Mouse (Mus musculus) kidney, adult 9 months (tissue): ENCODE measurements at regions not wholly inside any gene's neighbourhood (a gene's known extent, or its start where the extent isn't known, plus 50 kb on each side); places are given as distances from the start of the nearest gene placed in this dataset.
"Not testable (repeated sequence)": the region's sequence is repeated elsewhere in the genome, so short reads cannot be mapped to it uniquely, and the experiment has no call there.

Experiments
- DNase-seq: peaks from one replicate; pipeline ENCODE4 v3.0.0; 2022

DNA sequence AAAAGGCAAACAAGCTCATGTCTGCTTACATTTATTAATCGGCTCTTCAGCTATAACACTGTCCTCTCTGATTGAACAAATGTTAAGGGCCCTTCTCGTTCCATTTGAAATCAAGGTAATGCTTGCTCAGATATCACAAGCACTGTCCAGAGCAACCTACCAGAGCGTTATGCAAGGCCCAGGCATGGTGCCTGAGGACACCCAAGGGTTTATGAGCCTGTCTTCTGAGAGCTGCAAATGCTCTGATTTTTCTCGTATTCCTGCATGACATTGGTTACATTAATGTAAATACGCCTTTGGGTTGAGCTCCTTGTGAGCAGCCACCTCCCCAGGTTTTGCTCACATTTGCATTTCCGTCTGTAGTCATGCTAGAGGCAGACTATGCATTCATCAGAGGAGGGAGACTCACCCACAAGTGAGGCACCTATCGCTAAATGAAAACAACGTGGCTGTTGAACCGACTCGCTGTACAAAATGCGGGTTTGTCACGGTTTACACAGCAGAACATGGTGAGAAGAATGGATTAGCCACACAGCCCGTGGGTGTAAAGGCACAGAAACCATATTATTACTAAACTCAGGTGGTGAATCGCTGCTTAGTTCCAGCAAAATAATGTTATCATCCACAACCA lies 152.7 kb upstream of the Ipo5 start:
- DNase-seq, result no peak

DNA sequence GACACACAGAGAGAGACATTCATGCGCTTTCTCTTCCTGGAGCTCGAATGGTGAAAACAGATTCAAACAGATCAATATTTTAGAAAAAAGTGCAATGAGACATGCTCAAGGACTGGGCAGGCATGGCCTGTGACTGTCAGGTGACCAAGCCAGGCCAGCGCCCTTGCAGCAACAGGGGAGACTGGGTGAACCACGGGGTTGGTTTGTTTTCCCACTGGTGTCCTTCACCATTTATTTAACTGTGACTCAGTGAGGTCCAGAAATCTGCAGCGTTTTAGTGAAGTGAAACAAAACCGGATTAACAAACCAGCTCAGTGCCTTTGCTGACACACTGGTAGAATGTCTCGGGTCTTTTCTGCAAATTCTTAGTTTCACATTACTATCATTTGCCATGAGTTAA lies 148.9 kb upstream of the Ipo5 start:
- DNase-seq, result no peak

DNA sequence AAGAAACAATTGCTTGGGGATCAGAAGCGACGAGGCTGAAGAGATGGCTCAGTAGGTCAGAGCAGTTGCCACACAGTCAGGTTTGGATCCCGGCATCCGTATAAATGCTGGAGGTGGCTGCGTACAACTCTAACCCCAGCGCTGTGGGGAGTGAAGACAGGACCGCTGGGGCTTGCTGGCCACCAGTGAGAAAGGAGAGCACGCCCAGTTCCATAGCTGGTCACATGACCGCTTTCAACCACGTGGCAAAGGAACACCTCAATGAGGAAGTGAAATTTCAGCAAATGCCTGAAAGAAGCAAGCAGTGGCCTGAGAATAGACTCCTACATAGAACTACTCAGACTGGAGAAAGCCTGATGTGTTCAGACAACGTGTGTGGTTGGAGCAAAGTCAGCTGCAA lies 148.3 kb upstream of the Ipo5 start:
- peak; percentile 20 for DNase-seq

DNA sequence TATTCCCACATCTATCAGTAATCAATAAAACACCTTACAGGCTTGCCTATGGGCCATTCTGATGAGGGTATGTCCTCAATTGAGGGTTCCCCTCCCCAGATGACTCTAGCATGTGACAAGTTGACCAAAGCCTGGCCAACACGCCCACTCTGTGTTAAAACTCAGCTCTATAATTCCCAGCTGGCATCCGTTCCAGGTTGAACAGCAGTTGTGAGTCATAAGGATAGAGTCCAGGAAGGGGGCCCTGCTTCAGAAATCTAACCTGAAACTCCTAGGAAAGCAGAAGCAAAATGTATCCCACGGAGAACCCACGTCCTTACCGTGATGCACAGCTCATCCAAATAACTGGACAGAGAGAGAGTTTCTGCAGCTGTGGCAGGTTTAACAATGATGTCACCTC lies 147.2 kb upstream of the Ipo5 start:
- DNase-seq, result no peak

DNA sequence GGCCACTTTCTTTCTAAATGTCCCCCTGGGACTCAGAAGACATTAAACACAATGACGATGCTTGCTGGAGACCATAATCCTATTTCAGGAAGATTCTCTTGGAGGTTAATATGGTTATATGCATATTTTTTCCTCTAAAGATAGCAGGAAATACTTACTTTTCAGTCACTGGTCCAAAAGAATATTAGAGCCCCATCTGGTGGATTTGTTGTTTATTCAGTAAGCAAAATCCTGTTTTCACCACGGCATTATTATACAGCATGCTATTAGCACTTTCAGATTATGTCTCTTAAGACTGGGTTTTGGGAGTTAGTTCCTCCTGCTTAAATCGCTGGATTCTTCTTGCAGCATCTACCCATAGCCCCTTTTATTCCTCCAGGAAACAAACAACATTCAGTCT lies 146.6 kb upstream of the Ipo5 start:
- DNase-seq, result peak; percentile 17

DNA sequence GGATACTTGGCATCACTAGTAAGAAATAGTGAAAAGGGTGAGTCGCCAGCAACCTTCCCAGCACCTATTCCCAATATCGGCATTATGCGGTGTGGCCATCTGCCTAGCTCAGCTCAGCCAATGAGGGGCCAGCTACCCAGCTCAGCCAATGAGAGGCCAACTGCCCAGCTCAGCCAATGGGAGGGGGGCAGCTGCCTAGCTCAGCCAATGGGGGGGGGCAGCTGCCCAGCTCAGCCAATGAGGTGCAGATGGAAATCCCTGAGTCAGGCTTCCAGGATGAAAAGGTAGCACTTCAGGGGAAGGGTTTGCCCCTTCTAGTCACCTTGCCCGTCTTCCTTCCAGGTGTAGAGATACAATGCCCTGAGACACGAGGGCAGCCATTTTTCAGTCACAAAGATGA lies 144.6 kb upstream of the Ipo5 start:
- DNase-seq, result no peak

DNA sequence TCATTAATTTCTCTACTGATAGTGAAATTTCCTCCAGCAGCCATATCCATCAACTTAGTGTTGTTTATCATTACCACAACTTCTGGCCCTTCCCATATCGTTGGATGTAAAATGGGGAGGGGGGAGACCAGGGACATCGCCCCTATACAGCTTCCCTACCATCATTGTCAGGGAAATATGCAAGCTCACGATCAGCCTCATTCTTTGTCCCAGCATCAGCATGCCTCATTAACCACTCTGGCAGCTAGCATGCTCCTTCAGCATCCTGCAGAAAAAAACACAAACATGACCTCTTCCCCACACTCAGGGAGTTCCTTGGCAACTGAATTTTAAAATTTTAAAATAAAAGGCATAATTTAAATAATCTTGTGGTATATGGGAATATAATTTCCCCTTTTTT lies 140.4 kb upstream of the Ipo5 start:
- no peak for DNase-seq

DNA sequence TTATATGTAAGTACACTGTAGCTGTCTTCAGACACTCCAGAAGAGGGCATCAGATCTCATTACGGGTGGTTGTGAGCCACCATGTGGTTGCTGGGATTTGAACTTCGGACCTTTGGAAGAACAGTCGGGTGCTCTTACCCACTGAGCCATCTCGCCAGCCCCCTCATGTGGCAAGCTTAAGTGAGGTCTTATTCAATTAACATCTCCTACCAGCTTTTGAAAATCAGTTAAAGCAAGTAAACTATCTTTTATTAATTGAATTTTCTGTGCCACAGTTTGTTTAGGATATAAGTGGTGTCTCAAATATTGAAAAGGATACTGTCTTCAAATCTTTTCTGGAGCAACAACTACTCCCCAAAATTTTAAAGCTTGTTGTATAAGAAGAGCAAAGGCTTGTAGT lies 138.0 kb upstream of the Ipo5 start:
- DNase-seq, result not testable (repeated sequence)

DNA sequence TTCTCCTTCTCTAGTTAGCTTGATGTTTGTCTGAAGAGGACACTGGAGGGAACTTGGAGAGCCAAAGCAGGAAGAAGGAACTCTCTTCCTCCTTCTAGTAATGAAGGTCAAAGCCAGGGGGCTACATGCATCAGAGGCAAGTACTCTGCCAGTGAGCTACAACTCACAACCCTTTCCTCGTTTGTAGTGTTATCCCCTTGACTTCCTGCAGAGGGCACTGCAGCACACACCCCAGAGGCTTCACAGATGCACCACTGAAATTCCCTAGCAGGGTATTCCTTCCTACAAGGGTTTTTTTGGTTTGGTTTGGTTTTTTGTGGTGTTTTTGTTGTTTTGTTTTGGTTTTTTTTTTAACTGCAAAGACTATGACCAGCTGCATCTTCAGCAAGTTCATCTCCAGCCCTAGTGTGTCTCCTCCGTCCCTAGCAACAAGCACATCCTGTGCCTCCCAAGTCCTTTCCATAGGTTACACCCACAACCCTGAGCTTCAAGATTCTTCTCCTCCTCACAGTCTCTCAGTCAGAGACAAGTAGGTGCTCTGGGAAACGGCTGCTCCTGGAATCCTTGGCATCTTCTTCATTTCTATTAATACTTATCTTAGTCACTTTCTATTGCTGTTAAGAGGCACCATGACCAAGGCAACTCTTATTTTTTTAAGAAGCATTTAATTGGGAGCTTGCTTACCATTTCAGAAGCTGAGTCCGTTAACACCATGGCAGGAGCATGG lies 119.0 kb upstream of the Ipo5 start:
- peak; percentile 17 for DNase-seq

DNA sequence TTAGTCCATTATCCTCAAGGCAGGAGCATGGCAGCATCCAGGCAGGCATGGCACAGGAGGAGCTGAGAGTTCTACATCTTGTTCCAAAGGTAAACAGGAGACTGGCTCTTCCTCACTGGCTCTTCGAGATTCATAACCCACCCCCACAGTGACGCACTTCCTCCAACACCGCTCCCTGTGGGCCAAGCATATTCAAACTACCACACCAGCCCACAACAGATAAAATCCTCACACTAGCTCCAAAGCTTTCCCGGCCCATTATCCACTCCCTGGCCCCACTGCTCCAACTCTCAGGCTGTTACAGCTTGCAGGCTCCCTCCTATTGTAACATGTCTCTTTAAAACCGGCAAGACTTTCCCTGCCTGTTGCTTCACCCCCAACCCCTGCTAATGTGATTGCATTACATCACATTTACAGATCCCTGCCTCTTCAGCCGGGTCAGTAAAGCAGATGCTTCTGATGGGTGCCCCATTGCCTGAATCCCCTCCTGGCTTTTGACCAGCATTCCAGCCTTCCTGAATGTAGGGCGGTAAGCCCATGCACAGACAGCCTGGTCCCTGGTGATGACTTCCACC lies 113.0 kb upstream of the Ipo5 start:
- DNase-seq, result no peak

DNA sequence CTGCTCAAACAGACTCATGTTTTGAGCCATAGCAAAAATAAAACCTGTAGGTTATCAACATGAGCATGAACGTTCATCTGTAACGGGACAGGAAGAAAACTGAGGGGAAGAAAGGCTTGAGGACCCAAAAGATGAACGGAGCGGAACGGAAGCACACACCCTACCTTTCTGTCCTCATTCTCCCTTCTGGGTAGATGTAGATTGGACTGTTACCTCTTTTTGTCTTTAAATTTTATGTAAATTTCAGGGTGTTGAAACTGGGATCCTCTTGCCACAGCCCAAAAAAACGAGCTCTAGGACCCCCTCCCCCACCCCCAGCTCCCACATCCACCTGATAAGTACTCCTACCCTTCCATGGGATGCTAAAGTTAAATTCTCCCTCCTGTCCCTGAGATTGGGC lies 107.8 kb upstream of the Ipo5 start:
- no peak for DNase-seq

DNA sequence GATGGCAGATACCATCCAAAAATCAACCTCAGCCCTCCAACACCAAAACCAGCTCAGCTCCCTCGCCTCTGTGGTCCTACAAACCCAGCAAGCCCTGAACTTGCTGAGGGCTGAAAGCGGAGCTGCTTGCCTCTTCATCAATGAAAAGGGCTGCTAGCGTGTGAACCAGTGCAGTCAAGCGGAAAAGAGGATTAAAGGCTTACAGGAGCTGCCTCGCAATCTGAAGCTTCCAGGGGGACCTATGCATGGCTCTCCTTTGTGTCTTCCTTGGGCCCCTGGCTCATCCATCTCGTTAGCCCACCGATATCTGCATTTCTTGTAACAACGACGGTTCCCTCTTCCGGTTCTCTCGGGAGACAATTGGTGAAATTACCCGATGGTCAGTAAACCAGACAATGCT lies 107.3 kb upstream of the Ipo5 start:
- no peak for DNase-seq

DNA sequence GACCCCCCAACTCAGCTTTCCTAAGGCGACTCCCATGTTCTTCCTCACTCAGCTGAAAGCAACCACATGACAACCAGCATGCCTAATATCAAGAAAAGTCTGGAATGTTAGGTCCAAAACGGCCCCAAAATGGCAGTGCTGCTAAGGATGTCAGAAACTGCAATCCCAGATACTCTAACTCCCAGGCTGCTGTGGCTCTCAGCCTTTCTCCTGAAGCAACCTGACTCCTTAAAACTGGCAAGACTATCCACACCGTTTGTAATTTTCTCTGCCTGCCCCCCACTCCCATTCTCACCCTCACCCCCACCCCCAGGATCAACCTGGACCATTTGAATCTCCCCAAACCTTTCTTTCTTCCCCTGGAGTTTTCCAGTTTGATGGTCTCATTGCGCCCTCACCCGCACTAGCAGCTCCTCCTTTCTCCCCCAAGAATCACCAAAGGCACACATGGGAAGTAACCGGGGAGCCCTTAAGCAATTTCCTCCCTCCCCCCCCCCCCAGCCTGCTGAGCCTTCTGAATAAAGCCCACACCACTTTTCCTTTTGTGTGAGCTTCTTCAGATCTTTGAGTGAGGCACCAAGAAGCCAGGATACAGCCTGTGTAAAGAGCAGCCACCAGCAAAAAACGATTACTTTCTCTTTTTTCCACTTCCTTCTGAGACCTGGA lies 106.7 kb upstream of the Ipo5 start:
- no peak for DNase-seq

DNA sequence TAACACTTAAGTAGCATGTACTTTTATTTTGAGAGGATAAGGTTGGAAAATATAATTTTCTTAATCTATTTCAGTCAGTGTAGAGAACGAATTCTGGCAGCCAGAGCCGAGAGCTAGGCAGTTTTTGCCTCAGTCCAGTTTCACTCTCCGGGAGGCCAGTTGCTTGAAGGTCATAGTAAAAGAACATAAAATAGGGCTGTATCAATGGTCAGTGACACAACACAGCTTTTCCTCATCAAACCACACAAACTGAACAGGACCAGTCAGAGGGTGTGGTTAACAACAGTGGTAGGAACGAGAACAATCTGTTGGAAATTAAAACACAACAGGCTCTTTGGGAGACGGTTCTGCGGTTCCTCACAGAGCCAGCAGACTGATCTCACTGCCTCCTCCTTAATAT lies 105.9 kb upstream of the Ipo5 start:
- no peak for DNase-seq

DNA sequence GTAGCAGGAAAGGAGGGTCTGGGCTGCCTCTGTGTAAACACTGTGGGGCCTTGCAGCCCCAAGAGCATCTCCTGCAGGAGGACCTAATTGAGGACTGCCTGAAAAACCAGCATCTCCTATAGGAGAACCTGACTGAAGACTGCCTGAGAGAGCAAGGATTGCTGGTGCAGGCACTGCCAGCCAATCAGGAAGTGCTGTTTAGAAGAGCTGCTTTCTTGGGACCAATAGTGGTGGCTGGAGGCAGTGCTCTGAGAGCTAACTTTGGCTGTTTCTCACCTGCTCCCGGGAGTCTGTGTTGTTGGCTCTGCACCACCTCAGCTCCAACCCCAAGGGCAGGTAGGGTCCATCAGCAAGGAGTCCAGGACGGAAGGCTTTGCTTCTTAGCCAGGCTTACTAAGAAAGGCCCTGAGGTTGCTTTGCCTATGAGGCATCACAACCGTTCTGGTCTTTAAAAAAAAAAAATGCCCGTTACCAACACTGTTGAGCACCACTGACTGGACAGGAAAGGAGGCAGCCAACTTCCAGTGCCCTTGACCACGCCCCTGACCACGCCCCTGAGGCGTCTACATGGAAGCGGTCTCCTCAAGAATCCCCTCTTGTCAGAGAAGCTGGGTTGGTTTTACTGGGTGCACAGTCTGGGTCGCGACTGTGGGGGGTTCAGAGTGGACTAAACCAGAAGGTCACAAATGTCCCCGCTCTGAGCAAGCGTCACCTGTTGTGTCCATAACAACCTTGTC lies 105.0 kb upstream of the Ipo5 start:
- not testable (repeated sequence) for DNase-seq

DNA sequence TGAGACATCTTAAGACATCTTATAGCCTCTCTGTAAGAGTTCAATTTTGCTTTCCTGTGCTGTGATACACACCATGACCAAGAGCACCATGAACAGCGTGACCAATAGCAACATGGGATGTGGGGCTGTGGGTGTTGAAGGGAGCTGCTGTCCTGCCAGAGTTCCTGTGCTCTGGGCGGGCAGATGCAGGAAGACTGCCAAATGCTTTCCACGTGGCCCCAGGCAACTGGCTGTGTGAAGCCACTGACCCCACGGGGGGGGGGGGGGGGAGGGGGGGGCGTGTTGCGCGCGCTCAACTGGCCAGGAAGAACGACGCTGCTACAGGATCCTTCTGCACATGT lies 104.5 kb upstream of the Ipo5 start:
- no peak for DNase-seq

DNA sequence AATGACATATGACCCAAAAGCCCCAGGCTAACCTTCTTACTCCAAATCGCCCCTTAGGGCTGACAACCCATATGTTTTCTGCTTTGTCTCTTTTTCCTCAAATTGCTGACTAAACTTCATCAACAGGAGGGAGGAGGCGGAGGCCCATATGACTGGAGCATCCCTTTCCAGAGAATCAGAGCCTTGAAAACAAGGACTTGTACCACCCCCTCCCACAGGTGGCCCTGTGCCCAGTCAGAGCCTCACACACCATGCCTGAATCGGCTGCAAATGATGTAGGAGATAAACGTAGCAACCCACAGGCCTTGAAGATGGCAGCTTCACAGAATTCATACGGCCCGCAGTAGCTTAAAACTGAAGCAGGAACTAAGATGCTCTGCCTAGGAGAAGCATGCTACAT lies 101.7 kb upstream of the Ipo5 start:
- DNase-seq, result no peak

DNA sequence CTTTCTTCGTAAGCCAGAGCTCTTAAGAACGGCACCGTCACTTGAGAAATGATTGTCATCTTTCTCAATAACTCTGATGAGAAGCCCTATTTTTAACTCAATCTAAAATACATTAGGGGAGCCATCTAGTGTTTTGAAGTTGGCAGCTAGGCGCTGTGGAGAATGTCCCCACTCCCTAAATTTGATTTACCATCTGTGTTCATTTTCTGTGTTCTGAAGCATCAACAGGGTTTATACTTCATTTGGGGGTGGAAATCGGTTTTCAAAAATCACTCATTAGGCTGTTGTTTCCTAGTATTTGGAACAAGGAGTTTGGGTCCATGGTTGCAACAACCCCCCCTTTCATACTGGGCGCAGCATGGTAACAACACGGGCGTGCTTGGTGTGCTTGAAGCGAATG lies 97.1 kb upstream of the Ipo5 start:
- no peak for DNase-seq

DNA sequence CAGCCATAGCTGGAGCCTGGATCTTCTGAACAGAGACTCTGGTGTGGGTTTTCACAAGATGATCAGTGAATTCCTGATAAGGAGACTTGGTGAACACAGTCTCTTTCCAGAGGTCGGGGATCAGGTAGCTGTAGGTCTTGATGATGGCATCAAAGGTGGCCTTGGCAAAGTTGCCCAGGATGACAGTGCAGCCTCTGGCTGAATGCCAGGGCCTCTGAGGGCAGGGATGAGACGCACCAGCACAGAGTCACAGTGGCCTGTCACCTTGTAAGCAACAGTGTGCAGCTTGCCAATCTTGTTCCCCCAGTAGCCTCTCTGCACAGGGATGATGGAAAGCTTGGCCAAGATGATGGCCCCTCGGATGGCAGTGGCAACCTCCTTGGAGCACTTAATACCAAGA lies 95.9 kb upstream of the Ipo5 start:
- not testable (repeated sequence) for DNase-seq

DNA sequence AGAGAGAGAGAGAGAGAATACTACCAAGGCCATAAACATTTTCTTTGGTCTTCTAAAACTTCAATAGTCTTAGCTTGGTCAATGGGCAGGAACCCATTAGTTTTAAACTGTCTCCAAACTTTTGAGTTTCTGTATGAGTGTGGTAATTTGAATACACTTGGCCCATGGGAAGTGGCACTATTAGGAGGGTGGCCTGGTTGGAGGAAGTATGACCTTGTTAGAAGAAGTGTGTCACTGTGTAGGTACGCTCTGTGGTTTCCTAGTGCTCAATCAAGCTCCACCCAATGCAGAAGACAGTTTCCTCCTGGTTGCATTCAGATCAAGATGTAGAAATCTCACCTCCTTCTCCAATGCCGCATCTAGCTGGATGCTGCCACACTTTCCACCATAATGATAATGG lies 94.5 kb upstream of the Ipo5 start:
- no peak for DNase-seq

DNA sequence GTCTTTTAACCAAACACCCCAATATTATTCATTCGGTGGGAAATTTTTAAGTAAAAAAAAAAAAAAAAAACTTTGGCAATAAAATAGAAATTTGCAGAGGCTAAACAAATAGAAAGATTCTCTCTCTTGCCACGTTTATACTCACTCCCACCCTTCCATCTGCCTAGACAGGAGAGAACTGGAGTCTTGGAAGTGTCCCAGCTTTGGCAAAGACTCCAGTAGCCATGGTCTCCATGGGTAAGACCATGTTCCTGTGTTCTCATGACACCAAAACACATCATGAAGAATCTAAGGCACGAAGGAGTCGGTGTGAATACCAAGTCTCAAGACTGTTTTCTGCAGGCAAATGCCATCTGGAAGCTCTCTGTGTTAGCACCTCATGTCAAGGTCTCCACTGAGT lies 84.8 kb upstream of the Ipo5 start:
- DNase-seq, result no peak

DNA sequence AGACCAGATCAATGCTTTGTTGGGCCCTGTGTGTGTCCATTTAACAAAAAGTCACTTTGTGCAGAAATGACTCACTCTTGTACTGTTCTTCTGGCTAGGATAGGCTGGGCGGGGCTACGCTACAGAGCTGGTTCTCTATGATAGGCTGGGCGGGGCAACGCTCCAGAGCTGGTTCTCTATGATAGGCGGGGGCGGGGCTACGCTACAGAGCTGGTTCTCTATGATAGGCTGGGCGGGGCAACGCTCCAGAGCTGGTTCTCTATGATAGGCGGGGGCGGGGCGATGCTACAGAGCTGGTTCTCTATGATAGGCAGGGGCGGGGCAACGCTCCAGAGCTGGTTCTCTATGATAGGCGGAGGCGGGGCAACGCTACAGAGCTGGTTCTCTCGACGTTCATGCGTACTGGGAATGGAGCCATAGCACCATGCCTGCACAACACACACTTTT lies 80.6 kb upstream of the Ipo5 start:
- not testable (repeated sequence) for DNase-seq

DNA sequence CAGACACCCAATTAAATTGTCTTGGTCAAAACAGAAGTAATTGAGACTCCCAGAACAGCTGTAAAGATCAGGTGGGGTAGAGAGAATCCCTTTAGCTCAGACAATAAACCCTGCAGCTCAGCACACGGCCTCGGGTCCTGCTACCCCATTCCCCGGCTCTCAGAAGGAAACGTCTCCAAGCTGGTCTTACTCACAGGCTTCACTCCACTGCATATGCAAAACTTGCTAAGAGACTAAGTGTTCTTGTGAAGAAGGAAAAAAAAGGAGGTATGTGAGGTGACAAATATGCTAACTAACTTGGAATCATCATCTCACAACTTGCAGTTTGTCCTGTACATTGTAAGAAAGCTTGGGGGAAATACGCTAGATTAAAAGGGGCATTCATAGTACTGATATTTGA lies 79.6 kb upstream of the Ipo5 start:
- DNase-seq, result no peak
